Mouse (Mus musculus) kidney, adult 2 months (tissue): ENCODE results near the gene Btbd1.
A peak's percentile ranks its signal among the peaks of the same experiment; 100 is the strongest.

Source experiments
- CTCF ChIP-seq: fragments of 200-500 bp; conservative IDR thresholded peaks from 2 replicates; pipeline ENCODE4 v1.5.1; 2011; ENCODE audit warnings: low read depth, mild to moderate bottlenecking, control low read depth, low read length, moderate library complexity, mixed read lengths; ENCODE audit not compliant: insufficient read depth, insufficient read length
- POLR2A ChIP-seq: fragments of 200-500 bp; IDR thresholded peaks from one replicate; pipeline ENCODE4 v1.6.1; 2011; ENCODE audit warnings: low read depth, low read length, control low read depth

DNA sequence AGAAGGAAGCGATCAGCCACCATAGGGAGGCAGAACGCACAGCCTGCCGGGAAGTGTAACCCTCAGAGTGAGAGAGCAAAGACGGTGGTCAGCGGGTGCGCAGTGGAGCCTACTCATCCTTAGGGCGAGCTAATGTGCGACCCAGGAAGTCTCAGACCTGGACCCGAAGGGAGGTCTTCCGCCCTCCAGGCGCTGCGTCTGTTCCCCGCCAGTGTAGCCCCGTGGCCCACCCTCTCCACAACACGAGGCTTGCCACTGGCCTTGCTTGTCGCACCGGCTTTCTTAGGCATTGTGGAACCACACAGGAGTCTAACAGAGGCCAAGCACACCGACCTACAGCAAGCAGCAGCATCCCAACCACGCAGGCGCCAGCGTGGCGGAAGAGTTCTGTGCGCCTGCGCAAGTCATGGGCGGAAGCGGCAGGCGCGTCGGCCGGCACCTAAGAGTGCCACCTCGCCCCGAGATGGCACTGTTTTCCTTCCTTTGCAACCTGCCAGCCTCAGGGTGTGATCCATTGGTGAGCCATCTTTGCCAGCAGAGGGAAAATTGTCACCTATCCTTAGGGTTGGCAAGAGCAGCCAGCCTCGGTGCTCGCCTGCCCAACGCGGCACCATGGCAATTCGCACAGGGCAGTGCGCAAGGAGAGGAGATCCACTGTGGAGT, 40.0 kb downstream of the Btbd1 start, which contains the start of gene 3110040N11Rik:
- TF ChIP-seq CTCF = peak; percentile 64
- TF ChIP-seq POLR2A = peak; percentile 86
